Mouse (Mus musculus) gastrocnemius, postnatal 14 days (tissue): ENCODE results near the gene Zbtb38. TPM values are rescaled to one million over a fixed set of nuclear protein-coding genes. Genes with fewer than 3 reads are reported as not detected.
"Not testable (repeated sequence)": the region's sequence is repeated elsewhere in the genome, so short reads cannot be mapped to it uniquely, and the experiment has no call there.

ENCODE experiments used
- DNase-seq: peaks from one replicate; pipeline ENCODE4 v3.0.0; 2021; ENCODE audit warnings: mixed read lengths
- intact Hi-C: fragments of 180-260 bp; cut with DNase I; formaldehyde crosslinking; loops from one replicate; pipeline ENCODE4 v1.15.1; 2025; ENCODE audit warnings: low total_unique reads
- total RNA-seq, 2 experiments: library from RNA; stranded (reverse); gene quantifications; 2 replicates each; pipeline ENCODE4 v1.2.3; 2021

Zbtb38 gene
- total RNA-seq, 2 experiments from 2014 or later: 12.9 to 14.6 TPM

DNA sequence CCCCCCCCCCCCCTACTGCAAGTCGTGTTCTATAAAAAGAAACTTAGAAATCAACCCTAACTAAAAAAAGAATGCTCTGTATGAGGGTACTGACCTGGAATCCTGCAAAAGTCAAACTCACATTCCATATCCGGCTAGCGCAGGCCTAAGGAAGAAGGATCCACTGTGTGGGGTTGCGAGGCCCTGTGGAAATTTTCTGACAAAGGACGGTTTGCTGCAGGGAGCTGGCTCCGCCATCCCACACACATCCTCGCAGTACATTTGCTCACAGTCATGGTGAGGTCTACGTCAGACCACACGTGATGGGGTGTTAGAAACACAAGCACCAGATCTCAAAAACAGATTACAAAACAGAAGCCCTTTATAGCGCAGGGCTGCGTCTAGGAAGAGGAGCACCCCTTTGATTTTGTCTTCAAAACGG is 56.5 kb downstream of the Zbtb38 start:
- intact Hi-C loops: no loop called here
- DNase-seq: no peak

DNA sequence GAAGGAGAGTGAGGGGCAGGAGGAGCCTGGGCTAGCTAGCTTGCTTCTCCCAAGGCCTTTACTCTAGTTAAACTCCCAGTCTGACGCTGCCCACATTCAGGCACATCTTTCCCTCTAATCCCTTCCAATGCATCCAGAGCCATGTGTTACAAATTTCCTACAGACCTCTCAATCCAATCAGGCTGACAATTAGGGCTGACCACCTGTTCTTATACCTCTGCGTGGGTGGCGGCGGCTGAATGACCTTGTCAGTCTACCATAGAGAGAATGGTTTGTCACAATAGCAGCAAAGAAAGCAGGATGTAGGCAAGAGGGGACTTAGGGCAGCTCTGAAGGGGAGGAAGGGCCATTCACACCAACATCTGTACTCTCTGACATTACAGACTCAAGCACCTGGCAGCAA is 62.2 kb downstream of the Zbtb38 start:
- DNase-seq: no peak
- intact Hi-C loops: no loop called here

DNA sequence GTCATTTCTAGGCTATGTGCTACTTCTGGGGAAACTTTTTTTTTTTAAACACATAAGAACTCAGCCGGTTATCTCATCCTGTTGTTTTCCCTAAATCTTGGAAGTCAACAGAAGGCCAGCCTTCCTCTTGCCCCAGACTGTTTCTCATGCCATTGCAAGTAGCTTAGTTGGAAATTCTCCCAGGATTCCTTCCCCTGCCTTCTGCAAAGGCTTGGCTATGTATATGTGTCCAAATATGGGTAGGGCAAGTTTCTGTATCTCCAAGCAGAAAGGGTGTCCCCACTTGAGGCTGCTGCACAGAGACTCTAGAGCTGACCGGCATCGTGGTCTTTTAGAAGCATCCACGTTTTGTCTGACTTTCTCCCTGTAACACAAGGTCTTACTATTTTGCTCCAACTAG is 63.6 kb downstream of the Zbtb38 start:
- DNase-seq: no peak
- intact Hi-C loops: no loop called here

DNA sequence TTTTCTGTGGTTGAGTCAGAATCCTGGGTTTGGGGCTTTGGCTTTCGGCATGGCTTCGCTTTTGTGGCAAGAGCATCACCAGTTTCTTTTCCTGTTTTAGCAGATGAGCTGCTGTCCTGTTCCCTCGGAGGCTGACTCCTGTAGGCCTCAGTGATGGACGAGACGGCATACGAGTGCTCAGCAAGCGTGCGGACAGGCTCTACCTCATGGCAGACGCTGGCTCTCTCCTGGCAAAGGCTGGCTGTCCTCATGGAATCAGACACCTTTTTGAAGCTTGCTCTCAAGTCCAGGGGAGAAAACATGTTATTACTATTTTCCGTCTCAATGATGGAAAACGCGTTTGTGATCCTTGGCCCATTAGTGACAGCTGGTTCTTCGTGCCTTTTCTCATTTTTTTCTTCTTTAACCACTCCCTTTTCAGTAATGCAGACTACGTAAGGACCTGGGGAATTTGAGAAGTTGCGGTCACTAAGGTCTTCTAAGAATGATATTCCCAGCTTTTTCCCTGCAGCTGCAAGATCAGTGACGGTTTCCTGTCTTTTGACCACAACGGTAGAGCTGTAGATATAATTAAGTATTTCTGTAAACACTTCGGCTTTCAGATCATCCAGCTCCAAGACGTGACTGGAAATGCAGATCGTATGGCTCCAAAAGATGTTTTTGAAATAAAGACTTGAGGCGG is 64.3 kb downstream of the Zbtb38 start:
- intact Hi-C loops: no loop called here
- DNase-seq: no peak

DNA sequence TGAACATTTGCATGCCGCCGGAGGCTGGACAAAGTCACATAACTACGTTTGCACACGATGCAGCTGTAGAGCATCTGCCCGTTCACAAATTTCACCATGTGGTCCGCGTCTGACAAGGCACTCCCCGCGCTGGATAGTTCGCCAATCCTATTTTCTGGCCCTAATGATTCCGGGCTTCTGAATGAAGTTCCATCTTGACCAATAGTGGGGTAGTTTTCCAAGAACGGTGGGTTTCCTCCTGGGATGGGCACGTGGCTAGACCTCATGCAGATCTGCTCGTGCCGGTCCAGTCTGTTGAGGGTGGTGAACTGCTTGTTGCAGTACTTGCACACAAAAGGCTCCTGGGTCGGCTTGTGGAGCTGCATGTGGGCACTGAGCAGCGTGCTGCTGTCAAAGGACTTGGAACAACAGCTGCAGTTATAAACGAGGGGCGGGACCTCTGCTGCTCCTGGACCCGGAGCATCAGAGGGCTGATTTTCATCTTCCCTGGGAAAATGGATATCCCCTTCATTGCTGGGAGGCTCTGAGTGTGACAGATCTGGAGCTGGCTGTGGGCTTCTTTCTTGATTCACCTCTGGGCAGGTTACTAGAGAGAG is 64.9 kb downstream of the Zbtb38 start:
- intact Hi-C loops: no loop called here
- no peak for DNase-seq

DNA sequence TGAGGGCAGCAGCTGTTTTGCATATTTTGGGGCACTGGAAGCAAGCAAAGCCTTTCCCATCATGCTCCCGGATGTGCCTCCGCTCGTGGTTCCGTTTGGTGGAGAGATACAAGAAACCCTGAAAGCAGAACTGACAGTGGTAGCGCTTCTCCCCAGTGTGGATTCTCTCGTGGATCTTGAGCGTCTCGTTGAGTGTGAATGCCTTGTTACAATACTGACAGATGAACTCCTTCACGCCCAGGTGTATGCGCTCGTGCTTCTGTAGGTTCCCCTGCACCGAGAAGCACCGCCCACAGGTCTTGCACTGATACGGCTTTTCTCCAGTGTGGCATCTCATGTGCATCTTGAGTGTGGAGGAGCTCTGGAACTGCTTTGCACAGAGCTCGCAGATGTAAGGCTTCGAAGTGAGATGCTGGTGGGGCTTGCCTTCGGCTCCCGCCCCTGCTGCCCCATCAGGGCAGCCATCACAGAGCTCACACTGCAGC is 67.0 kb downstream of the Zbtb38 start:
- DNase-seq: no peak
- intact Hi-C loops: no loop called here

DNA sequence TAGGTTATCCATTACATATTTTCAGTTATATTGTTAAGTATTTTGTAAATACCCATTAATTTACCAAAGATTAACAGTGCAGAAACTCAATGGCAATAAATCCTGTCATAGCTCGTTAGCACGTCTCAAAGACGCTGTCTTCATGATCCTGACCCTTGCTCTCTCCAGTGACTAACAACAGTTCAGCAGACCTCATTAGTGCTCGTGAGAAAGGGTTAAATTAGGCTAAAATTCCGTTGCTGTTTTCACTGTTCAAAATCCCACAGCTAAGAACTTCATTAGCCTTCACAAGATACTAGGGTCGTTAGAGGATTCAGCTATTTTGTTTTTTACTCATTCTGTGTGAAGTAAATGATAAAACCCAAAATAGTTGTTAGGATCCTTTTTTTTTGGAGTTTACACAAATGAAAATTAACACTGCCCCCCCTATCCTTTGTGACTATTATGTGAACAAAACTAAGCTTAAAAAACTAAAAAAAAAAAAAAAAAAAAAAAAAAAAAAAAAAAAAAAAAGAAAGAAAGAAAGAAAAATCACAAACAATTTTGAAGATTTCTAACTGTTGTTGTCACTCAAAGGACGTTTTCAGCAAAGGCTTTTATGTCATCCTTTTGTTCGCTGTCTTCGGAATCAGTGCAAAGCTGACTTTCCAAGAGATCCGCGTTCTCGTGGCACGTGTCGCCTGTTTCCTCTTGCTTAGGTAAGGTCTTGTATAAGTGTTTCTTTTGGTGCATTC is 67.6 kb downstream of the Zbtb38 start:
- intact Hi-C loops: no loop called here
- no peak for DNase-seq

DNA sequence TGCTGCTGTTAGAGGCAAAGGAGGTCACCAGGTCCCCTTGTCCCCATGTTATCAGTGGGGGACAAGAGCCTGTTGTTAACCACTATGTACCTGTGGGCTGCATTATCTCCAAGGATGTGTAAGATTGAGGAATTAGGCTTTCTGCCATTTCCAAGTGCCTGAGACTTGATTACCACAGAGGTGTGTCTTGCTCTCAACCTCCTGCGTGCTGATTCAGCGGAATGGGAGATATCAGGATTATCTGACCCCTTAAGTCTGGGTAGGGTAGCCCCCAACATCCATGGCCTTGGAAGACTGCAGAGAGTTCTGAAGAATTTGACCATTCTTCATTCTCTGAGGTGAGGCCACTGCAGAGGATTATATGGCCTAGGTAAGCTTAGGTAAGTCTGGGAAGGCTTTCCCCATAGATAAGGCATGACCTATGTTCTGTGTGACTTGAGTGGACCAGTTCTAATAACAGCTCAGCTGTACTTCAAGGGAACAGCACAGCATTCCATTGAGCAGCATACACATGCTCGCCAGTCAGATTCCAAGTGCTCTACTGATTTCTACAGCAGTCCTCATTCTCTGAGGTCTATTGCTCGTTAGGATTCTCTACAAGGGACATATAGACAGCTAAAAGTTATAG is 68.4 kb downstream of the Zbtb38 start:
- DNase-seq: no peak
- intact Hi-C loops: no loop called here

DNA sequence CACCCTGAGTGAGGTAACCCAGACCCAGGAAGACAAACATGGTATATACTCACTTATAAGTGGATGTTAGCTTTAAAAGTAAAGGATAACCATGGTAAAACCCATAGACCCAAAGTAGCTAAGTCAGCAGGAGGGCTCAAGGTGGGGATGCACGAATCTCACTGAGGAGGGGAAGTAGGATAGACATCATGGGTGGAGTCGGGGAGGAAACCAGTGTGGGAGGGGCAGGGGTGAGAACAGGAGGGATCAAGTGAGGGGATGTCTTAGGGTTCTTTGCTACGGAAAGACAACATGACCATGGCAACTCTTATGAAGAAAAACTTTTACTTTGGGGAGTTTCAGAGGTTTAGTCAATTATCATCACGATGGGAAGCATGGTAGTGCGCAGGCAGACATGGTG is 74.0 kb downstream of the Zbtb38 start:
- no peak for DNase-seq
- intact Hi-C loops: no loop called here

DNA sequence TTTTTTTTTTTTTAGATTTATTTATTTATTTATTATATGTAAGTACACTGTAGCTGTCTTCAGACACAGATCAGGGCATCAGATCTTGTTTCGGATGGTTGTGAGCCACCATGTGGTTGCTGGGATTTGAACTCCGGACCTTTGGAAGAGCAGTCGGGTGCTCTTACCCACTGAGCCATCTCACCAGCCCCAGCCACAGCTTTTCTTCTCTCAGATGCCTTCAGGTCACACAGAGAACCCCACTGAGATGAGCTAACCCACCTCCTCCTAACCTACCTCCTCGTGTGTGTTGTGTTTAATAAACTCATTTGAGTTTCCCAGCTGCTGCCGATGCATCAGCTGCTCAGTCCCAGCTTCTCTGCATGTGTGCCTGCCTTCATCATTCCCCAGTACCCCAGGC is 74.9 kb downstream of the Zbtb38 start:
- intact Hi-C loops, DNase-seq: not testable (repeated sequence)

DNA sequence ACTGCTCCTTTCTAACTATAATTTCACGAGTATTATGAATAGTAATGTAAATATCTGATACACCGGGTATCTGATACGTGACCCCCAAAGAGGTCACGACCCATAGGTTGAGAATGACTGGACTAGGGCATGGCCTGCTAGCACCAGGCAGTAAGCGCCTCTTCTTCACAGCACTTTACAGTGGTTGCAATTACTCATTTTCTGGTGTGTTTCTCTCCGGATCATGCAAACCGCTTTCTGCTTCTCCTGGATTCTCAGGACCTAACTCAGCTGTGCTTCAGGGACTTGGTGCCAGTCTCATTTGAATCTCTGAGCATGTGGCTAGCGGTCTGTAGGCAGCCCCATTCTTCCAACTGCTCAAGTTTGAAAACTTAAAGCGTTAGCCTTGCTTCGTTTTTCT is 76.0 kb downstream of the Zbtb38 start:
- intact Hi-C loops: no loop called here
- no peak for DNase-seq

DNA sequence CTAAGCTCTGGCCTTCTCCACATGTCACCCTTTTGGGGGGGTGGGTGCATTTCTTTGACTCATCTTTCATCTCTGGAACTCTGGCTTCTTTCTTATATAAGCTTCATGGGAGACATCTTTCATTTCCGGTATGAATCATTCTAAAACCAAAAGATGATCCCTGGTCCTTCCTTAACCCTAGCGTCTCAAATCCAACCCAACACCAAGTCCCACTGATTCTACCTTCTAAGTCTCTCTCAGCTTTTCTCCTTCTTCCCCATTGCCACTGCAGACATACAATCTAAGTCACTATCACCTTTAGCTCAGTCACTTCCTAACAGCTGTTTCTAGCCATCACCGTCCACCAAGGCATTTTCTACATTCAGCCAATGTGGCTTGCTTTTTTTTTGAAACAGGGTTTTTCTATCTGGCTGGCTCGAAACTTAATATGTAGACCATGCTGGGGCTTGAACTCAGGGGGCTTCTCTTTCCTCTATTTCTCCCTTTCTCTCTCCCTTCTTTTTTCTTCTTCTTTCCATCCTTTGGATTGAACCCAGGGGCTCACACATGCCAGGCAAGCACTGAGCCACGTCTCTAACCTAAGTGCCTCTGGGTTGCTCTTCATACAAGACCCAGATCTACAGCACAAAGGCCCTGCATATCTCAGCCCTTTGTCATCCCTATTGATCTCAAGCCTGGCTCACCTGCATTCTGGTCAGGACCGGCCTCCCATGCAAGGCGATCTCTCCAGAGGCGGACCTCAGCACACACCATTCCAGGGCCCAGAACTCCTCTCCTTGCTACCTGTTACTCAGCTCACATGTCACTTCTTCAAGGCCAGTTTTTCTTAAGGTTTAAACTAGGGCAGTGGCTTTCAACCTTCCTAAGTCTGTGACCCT is 76.6 kb downstream of the Zbtb38 start:
- intact Hi-C loops: no loop called here
- DNase-seq: no peak

DNA sequence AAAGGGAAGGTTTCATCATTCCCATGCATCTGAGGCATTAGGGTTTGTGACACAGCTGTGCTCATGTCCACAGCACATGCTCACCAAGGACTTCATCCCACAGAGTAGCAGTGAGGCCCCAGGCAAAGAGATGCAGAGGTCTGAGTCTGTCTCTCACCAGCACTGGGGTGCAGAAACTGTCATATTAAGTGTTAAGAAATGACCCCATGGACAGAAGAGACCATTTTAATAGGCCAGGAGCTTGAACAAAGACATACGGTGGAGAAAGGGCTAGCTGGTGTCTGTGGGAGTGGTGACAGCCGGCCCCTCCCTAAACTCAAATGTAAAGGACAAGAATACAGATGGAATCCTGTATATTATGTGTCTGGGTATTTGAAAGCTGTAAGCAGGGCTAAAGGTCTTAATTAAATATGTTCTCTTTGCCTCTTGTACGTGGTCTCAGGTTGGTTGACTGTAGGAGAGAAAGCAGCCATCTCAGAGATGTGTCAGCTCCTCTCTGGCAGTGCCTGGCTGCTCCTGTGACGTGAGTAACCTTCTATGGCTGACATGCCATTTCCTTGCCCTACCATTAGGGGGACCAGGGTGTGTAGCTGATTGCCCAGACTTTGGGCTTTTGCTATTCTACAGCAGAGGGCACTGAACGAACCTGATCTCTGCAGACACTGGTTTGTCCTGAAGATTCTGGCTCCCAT is 77.4 kb downstream of the Zbtb38 start:
- peak; percentile 27 for DNase-seq
- intact Hi-C loops: no loop called here

DNA sequence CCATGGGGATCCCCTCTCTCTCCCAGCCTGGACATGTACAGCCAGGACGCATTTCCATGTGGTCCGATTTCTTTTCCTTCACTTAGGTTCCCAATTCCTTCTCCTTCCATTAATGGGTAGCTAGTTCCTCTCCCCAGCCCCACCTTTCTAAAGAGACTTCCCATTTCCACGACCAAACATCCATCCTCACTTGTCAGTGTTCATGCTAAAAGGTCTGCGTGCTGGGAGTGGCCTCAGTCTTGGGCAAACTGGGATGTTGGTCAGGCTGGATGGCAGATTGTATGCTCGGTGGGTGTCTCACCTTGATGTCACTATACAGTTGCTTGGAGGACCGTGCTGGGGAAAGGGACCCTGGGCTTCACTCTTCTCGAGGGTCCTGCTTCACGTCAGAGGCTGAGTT is 78.3 kb downstream of the Zbtb38 start:
- DNase-seq: no peak
- intact Hi-C loops: loop anchor here (5.0 kb wide), 1 partner anchor 143 kb away; no protein-coding TSS in a partner anchor

DNA sequence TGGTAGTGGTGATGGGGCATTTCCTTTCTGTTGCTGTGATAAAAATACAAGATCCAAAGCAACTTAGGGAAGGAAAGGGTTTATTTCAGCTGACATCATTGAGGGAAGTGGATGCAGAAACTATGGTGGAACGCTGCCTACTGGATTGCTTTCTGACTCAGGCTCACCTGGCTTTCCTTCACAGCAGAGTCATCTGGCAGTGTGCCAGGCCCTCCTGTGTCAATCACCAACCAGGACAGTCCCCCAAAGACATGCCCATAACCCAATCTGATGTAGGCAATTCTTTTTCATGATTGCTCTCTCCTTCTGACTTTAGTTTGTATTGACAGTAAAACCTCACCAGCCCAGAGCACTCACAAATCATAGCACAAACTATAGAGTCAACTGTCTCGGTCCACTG is 80.2 kb downstream of the Zbtb38 start:
- DNase-seq: no peak
- intact Hi-C loops: loop anchor here (5.0 kb wide), 1 partner anchor 145 kb away; no protein-coding TSS in a partner anchor

DNA sequence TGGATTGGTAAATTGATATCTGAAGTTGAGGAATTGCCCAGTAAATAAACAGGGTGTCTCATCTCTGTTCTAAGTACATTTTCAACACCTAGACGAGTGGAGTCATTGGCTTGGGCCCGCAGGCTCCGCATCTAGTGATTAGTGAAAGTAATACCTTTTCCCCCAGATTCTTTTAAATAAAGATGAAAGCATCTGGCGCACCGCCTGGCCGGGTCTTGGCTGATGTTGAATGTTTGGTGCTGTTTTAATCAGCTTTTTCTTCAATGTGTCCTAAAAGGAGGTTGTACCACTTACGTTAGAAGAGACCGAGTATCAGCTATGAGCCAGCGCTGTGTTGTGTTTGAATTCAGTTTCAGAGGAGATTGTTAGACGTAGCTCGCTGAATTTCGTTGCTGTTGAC is 81.4 kb downstream of the Zbtb38 start:
- DNase-seq: no peak
- intact Hi-C loops: loop anchor here (2.0 to 5.0 kb wide), 2 partner anchors 88 to 146 kb away; no protein-coding TSS in a partner anchor

DNA sequence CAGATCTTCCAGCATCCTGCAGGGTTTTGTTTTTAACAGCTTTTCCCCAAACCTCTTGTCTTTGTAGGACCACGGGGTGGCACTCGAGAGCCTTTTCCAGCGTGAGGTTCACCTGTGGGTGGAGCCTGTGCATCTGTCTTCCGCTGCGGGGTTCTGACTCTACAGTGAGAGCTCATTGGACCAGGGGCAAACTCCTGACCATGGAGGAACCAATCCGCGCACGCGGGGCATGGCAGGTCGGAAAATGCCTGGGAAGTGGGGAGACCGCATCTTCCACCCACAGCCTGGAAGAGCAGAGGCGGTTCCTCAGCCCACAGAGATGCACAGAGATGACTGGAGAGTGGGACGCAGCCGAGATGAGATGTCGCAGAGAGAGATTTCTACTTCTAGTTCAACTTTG is 82.8 kb downstream of the Zbtb38 start:
- peak; percentile 94 for DNase-seq
- intact Hi-C loops: loop anchor here (2.0 to 5.0 kb wide), 2 partner anchors 89 to 147 kb away; no protein-coding TSS in a partner anchor

DNA sequence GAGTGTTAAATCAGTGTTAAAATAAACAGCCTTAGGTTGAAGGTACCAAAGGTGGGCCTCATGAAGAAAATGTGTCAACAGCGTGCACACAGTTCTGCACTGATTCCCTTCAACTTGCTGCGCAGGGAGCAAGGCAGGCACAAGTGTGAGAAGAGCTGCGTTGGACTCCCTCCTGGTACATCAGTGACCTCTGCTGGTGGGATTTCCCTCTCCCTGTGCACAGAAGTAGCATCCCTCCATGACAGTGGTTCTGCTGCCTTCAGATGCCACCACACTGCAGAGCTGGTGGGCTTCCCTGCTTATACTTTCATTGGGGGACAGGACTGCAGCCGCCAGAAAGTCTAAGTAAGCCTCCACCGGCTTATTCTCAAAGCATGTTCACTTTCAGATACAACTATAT is 84.0 kb downstream of the Zbtb38 start:
- peak; percentile 64 for DNase-seq
- intact Hi-C loops: no loop called here
